Mouse (Mus musculus): ENCODE results near the gene Vmn2r87. TPM values are rescaled to one million over a fixed set of nuclear protein-coding genes. Genes with fewer than 3 reads are reported as not detected.

The Vmn2r87 gene
- polyA plus RNA-seq (2015; fragmentation: Nextera tagmentation; extraction: Ambion mirVana), result 0.14 and 0.17 TPM in 2 replicates

GRCm38 (mm10) chr10:130497296-130497695 is at the start of gene Vmn2r87:
Gene Vmn2r87 (minus strand): TSS chr10:130497396.

GRCm38 (mm10) chr10:130455950-130456349 is 41.2 kb downstream of the Vmn2r87 start, which contains the start of gene Vmn2r86:
Gene Vmn2r86 (minus strand): TSS chr10:130456050.

GRCm38 (mm10) chr10:130429603-130430002 is 67.6 kb downstream of the Vmn2r87 start, which contains the start of gene Vmn2r85:
Gene Vmn2r85 (minus strand): TSS chr10:130429703.

Other genes with a start within 250 kb of the Vmn2r87 start
- gene Neurod4, start 217.2 kb downstream of the Vmn2r87 start, polyA plus RNA-seq (2015; fragmentation: Nextera tagmentation; extraction: Ambion mirVana), result 0.12 and 0.22 TPM in 2 replicates
- not detected in 2 replicates for gene Tespa1, start 174.5 kb downstream of the Vmn2r87 start, polyA plus RNA-seq (2015; fragmentation: Nextera tagmentation; extraction: Ambion mirVana)
- gene Vmn2r84, start 103.1 kb downstream of the Vmn2r87 start, polyA plus RNA-seq (2015; fragmentation: Nextera tagmentation; extraction: Ambion mirVana), result 0.01 and 0.03 TPM in 2 replicates
- gene Vmn2r85, start 67.7 kb downstream of the Vmn2r87 start, polyA plus RNA-seq (2015; fragmentation: Nextera tagmentation; extraction: Ambion mirVana), result 0.06 TPM in 1 of 2 replicates, not detected in the other
- gene Vmn2r86, start 41.3 kb downstream of the Vmn2r87 start, polyA plus RNA-seq (2015; fragmentation: Nextera tagmentation; extraction: Ambion mirVana), result 0.03 and 0.04 TPM in 2 replicates